Mouse (Mus musculus) CH12F3 (cell line): Measurements from ENCODE around the gene Ispd.

Source experiments
- in situ Hi-C: fragments of 300-500 bp; cut with MboI; formaldehyde crosslinking; loops from 2 replicates; pipeline ENCODE4 v1.14.3; 2020; ENCODE audit warnings: low sequenced_read_pairs

Gene Ispd

DNA sequence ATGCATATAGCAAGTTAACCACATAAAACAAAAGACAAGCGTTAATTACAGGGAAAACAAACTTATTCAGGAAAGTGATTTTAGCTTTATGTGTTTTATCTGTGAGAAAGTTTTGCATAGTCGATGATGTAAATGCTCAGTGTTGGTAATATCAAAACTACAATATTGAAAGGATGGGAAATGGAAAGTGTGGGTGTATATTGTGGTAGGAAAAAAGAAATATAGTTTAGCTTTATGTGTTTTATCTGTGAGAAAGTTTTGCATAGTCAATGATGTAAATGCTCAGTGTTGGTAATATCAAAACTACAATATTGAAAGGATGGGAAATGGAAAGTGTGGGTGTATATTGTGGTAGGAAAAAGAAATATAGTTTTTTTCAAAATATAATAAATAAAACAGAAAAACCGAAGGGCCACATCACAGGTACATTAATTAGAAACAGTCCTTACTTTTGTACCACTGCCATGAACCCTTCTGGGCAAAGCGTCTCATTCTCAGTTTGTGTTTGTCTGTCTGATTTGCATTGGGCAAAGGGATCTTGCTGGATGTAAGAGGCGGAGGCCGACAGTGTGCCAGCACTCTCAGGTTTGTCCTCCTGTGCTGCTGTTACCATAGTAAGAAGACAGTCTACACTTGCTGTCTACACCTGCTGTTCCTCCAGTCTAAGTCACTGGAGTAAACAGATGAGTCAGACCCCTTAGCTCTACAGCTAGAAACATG lies 87.2 kb downstream of the Ispd start:
- in situ Hi-C loops, result no loop called here

GRCm38 (mm10) chr12:36471411-36471810 lies 90.2 kb downstream of the Ispd start:
- in situ Hi-C loops, result no loop called here

DNA sequence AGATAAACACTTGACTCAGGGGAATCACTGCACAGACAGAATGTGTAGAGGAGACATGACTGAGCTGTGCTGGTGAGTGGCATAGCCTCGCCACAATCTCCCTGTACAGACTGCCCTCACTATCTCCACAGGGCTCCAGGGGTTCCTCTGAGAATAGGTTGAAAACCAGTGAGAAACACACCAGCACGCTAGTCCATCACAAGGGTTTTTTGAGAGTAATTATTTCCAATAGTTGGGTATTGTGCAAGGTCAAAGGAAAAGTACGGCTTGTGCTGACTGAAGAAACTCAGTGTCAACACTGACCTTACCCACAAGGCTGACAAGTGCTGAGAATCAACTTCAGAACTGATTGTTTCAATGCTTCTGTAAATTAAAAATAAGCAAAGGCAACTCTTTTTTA lies 92.9 kb downstream of the Ispd start:
- in situ Hi-C loops, result no loop called here

DNA sequence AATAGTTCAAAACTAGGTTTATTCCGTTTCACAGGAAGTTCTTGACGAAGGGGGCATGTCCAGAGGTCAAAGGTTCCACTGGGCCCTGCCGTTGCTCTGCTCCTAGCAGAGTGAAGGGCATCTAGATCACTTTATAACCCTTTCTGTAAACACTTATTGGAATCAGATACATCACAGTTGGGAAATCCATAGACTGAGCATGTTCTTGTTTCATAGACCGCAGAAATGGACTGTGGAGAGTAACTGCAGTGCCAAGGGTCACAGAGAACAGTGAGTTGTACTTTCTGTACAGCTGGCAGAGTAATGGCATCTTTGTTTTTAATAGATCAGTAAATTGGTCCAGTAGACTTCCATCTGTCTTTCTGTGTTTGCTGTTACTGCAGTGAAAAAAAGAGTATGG lies 94.0 kb downstream of the Ispd start:
- in situ Hi-C loops, result no loop called here

GRCm38 (mm10) chr12:36476476-36476875 lies 95.2 kb downstream of the Ispd start:
- in situ Hi-C loops, result no loop called here

DNA sequence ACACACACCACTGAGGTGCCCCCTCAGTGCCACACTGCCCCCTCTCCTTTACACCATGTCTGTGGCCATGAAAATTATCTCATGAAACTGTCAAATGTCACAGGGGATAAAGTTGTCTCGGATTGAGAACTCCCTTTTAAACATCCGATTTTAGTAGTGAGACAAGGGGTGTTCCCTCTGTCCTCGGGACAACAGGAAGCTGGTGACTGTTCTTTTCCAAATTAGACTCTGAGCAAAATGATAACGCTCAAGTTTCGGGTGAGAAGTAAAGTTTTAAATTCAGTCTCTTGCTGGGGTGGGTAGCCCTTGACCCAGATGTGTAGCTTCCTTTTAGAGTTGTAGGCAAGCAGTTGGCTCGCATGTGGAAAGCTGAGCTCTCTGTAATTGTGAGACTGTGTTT lies 96.3 kb downstream of the Ispd start:
- in situ Hi-C loops, result no loop called here

GRCm38 (mm10) chr12:36477926-36478325 lies 96.7 kb downstream of the Ispd start:
- in situ Hi-C loops, result no loop called here

GRCm38 (mm10) chr12:36481742-36482141 lies 100.5 kb downstream of the Ispd start:
- in situ Hi-C loops, result no loop called here

GRCm38 (mm10) chr12:36483346-36483745 lies 102.1 kb downstream of the Ispd start:
- in situ Hi-C loops, result no loop called here

DNA sequence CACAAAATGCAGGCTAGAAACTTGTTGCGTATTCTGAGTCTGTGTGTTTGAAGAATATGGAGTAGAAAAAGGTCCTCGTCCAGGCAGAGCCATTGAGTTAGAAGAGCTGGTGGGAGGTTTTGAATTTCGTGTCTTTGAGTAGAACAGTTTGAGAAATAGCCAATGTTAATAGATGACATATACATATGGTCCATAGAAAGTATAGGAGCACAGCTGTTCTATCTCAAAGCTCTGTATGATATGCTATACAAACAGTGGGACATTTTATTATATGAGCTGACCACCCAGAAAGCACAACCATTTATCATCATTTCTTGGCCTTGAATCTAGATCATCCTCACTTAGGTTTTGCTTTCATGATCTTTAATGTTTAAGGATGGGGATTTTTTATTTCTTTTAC lies 116.3 kb downstream of the Ispd start:
- in situ Hi-C loops, result no loop called here

GRCm38 (mm10) chr12:36507111-36507903 lies 126.1 kb downstream of the Ispd start:
- in situ Hi-C loops, result no loop called here

DNA sequence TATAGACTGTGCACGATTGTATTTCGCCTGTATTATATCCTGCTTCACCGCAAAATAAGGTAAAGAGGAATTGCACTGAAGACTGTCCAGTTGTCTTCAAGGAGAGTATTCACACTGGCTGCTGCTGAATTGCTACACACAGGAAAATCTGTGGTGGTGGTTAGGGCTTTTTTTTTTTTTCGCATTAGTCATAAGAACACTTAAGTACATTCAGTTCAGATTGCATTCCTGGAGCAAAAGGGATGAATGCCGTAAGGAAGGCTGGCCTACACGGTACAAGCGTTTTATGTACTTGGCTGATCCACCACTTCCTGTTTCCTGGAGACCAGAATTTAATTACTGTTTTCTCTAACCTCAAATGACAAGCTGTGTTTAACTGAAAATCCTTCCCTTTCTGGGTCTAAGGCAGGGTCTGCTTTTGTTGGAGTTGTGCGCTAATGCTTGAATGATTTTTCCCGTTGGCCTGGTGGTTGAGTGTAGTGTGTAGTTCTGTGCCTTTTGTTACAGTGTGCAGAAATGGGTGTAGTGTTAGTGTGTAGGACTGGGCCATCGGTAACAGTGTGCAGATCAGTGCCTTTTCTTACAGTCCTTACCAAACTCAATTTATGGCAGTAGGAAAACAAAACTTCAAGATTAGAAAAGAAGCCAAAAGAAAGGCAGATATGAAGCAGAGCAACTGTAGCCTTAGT lies 128.8 kb downstream of the Ispd start:
- in situ Hi-C loops, result no loop called here

GRCm38 (mm10) chr12:36521774-36522173 lies 140.5 kb downstream of the Ispd start:
- in situ Hi-C loops, result no loop called here

DNA sequence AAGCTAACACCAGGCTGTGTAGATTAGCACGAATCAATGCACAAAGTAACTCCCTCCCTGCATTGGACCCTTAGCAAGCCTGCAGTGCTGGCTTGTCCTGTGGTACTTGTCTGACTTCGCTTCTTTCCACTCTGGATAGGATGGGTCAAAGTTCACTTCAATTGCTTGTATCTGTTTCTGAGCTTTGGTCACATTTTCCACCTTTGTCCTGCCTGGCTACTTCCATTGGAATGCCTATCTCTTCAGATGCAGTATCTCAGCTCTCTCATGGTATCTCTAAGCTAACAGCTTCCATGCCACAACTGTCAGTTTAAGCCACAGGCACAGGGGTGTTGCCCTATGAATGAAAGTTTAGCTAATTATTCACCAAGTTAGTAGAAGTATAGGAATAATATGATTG lies 142.3 kb downstream of the Ispd start:
- in situ Hi-C loops, result no loop called here

DNA sequence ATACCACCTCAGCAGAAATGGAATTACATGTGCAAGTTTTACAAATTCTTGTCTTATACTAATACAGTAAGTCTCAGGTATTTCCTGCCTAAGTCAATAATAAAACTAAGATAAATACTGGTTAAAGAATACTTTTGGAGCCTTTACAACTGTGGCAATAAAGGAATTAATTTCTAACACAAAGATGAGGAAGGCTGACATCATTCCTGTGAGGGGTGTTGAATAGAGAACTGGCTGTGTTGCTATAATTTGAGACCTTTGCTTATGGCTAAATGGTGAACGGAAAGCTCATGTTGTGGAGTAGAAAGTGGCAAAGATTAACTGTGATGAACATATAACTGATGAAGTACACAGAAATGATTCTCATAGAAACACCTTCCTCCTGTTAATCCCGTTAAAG lies 149.7 kb downstream of the Ispd start:
- in situ Hi-C loops, result no loop called here

- in situ Hi-C loops, result no loop called here
Measured at GRCm38 (mm10) chr12:36531421-36532072, 150.3 kb downstream of the Ispd start.

DNA sequence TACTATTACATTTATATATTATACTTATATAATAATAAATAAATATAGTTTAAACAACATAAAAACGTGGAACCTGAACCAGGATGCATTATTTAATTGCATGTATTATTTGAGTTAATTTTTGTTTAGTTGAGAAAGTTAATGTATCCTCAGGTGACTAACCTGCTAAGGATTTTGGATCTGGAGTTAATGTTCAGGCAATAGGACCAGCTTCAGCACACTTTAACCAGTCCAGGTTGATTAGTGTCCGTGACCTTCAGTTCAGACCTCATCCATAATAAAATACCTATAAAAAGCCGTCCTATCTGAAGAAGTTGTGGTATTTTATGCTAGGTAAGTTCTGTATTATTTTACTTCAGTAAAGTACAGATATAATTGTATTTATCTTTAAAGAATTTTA lies 151.3 kb downstream of the Ispd start:
- in situ Hi-C loops, result no loop called here

DNA sequence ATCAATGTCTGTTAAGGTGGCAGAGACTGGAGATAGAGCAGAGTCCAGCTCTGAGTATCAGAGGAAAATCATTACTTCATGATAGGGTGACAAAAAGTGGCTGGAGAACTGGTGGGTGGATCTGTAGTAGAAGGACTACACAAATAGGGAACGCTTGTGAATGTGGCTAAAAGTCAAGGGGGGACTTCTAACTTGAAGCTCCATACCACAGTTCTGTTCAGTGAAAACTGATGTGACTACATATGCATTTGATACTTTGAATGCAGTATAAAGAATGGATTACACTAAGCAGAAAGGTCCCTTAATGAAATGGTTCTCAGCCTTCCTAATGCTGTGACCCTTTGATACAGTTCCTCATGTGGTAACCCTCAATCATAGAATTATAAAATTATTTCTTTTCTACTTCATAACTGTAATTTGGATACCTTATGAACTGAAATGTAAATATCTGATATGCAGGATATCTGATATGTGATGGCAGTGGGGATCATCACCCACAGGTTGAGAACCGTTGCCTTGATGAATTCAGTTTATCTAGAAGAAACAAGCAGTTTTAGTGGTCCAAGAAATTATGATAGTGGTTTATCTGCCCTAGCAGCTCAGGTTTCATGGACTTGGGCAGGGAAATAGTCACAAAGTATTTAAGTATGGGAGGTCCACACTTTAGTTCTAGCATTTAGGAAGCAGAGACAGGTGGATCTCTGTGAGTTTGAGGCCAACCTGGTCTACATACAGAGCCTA lies 152.1 kb downstream of the Ispd start:
- in situ Hi-C loops, result no loop called here

- in situ Hi-C loops, result no loop called here
Measured at GRCm38 (mm10) chr12:36534589-36534988, 153.3 kb downstream of the Ispd start.

DNA sequence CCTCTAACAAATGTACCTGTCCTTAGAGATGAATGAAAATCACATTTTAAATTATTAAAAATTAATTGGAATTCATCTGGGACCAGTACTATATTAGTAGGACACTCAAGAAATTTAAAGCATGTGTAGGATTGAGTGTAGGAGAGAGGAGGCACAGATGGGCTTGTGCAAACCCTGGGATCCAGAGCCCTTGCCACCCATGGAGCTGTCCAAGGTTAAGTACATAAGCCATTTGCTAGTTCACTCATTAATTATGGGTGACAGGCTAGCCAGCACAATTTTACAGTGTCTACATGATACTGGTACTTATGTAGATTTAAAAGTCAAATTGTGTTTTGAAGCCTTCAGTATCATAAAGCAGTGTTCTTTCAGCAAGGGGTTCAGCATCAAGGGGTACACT lies 164.1 kb downstream of the Ispd start:
- in situ Hi-C loops, result no loop called here

DNA sequence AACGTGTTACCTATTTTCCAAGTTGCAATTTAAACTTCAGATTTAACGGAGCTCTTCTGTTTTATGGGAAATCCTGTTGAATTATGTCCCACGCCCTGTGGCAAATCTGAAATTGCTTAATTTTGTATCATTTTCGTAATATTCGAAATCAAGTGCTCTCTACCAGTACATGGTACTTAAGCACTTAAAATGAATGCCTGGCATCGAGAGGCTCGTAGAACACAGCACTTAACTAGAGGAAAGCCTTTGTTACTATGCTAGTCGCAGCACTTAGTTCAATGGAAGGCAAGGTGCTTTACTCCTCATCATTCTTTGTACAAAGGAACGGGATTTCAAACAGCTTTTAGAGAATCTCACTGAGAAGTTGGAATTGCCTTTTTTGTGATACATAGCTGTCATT lies 168.2 kb downstream of the Ispd start:
- in situ Hi-C loops, result no loop called here
